In the genomic region with DNA sequence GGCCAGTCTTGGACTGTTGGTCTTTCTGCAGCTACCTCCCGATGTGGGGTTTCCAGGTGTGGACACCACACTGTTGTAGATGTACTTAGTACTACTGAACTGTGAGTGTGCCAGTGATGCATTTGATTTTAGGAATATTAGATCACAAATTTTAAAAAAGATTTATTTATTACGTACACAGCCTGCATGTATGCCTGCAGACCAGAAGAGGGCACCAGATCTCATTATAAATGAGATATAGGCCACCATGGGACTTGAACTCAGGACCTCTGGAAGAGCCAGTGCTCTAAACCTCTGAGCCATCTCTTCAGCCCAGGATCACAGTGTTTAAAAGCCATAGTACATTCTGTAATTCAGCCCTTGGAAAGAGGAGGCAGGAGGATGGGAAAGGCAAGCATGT, we compare ENCODE assay signal across 14 mouse cellular contexts. TPM values are rescaled to one million over a fixed set of nuclear protein-coding genes. Genes with fewer than 3 reads are reported as not detected.
DNase-seq lines count a peak whose midpoint lies in the region; ATAC-seq and TF ChIP-seq lines count a peak whose summit lies in the region.
"Had no signal": no experiment of that assay in that cellular context is flagged by ENCODE, and none has a peak within 500 bp of the region (broad histone marks: within the 10 kb centered on the region; RNA-seq: fewer than 3 reads in every experiment).

No protein-coding gene starts in this region.

- H3K9me3 ChIP-seq in liver, embryonic 14.5 days (ENCODE audit: control insufficient read depth, low read length) = no peaks in the 10 kb centered on the region
- no peaks in the 10 kb centered on the region for H3K9me3 ChIP-seq in liver, embryonic 12.5 days (replicated peaks)
- H3K9me3 ChIP-seq in midbrain, postnatal 0 days (ENCODE audit: low read length) = no peaks in the 10 kb centered on the region

- peaks cover 4 to 7% of the 10 kb centered on the region in 2 experiments; a peak in 3 of 4 replicates for H3K4me1 ChIP-seq in liver, embryonic 14.5 days (replicated peaks; ENCODE audit: control insufficient read depth in 2 of 2, insufficient read depth in 2 of 2, low read length in 1 of 2)
- H3K4me1 ChIP-seq in liver, embryonic 12.5 days = peaks cover 39% of the 10 kb centered on the region
- peaks cover 20% of the 10 kb centered on the region; the same call in 1 of the 2 replicates for H3K4me1 ChIP-seq in midbrain, postnatal 0 days (ENCODE audit: insufficient read depth, low read length)

- peak; percentile 67 for TF ChIP-seq CTCF in gastrocnemius, adult 2 months (IDR thresholded peaks at IDR 0.05)
- peak; percentile 55 for TF ChIP-seq CTCF in liver, embryonic 14.5 days (IDR thresholded peaks at IDR 0.05; ENCODE audit: low read depth)
- TF ChIP-seq CTCF in midbrain, postnatal 0 days (IDR thresholded peaks at IDR 0.05) = peak; percentile 69

- DNase-seq in gastrocnemius, adult 2 months = no peak
- no peak for DNase-seq in gastrocnemius, postnatal 14 days
- DNase-seq in liver, embryonic 14.5 days (ENCODE audit: low read depth in 3 of 3, low spot score in 3 of 3) = no peak
- DNase-seq in CD4-positive helper T cell, adult 2 months (ENCODE audit: low read depth, low spot score) = peak; percentile 36
- no peak for DNase-seq in midbrain, postnatal 0 days (ENCODE audit: low spot score)
- no peak for DNase-seq in kidney, adult 11 months
- DNase-seq in spleen, postnatal 36 days (ENCODE audit: low spot score in 2 of 2) = no peak
- DNase-seq: adrenal gland, postnatal 14 days; gastrocnemius, postnatal 36 days; kidney, adult 2 months; thymus, adult 18-20 months had no signal

- peaks cover 20% of the 10 kb centered on the region for H3K27me3 ChIP-seq in liver, embryonic 14.5 days (ENCODE audit: control insufficient read depth, insufficient read depth, low read length)
- peaks cover 32% of the 10 kb centered on the region for H3K27me3 ChIP-seq in liver, embryonic 12.5 days (replicated peaks)
- H3K27me3 ChIP-seq in midbrain, postnatal 0 days (ENCODE audit: insufficient read depth, low read length) = no peaks in the 10 kb centered on the region

- intact Hi-C loops in gastrocnemius, adult 2 months (cut with DNase I) = loop anchor here (5.0 kb wide), 1 partner anchor 75 kb away; no protein-coding TSS in a partner anchor
- intact Hi-C loops in gastrocnemius, postnatal 14 days (cut with DNase I; ENCODE audit: low total_unique reads) = no loop called here

- no peak for ATAC-seq in liver, embryonic 14.5 days (ENCODE audit: insufficient read depth)
- ATAC-seq in liver, embryonic 12.5 days = no peak
- no peak for ATAC-seq in midbrain, postnatal 0 days (ENCODE audit: low FRiP score)
- ATAC-seq: forebrain, embryonic 16.5 days had no signal

- no peak for TF ChIP-seq EP300 in liver, embryonic 14.5 days (IDR thresholded peaks at IDR 0.05; ENCODE audit: low read depth)

- no peak overlapping the region for H3K27ac ChIP-seq in gastrocnemius, adult 2 months
- H3K27ac ChIP-seq in liver, embryonic 14.5 days = no peak overlapping the region
- no peak overlapping the region for H3K27ac ChIP-seq in liver, embryonic 12.5 days
- peak overlapping the region; percentile 94 for H3K27ac ChIP-seq in midbrain, postnatal 0 days (ENCODE audit: low read depth, low read length)
- H3K27ac ChIP-seq: macrophage had no signal

- no peak overlapping the region for H3K4me3 ChIP-seq in gastrocnemius, adult 2 months
- H3K4me3 ChIP-seq in liver, embryonic 14.5 days (ENCODE audit: insufficient read depth in 1 of 2, low read depth in 2 of 2, low read length in 2 of 2) = no peak overlapping the region
- no peak overlapping the region for H3K4me3 ChIP-seq in liver, embryonic 12.5 days
- H3K4me3 ChIP-seq in midbrain, postnatal 0 days (ENCODE audit: low read depth, low read length) = no peak overlapping the region

- H3K36me3 ChIP-seq in liver, embryonic 14.5 days (replicated peaks; ENCODE audit: control insufficient read depth, insufficient read depth, low read depth) = no peaks in the 10 kb centered on the region
- H3K36me3 ChIP-seq in liver, embryonic 12.5 days = peaks cover 55% of the 10 kb centered on the region
- peaks cover 4% of the 10 kb centered on the region; the same call in 1 of the 2 replicates for H3K36me3 ChIP-seq in midbrain, postnatal 0 days (ENCODE audit: insufficient read depth, low read length)

- H3K9ac ChIP-seq in liver, embryonic 14.5 days (replicated peaks) = no peak overlapping the region
- H3K9ac ChIP-seq in liver, embryonic 12.5 days = no peak overlapping the region
- no peak overlapping the region for H3K9ac ChIP-seq in midbrain, postnatal 0 days (replicated peaks; ENCODE audit: low read length, poor library complexity, severe bottlenecking)

- 63% methylated on average over 2 of the region's 2 CpGs for WGBS in liver, embryonic 14.5 days (ENCODE audit: insufficient replicate concordance)
- 71% methylated on average over 2 of the region's 2 CpGs for WGBS in liver, embryonic 12.5 days (ENCODE audit: insufficient replicate concordance)
- 70% methylated on average over 2 of the region's 2 CpGs for WGBS in midbrain, postnatal 0 days

- H3K4me2 ChIP-seq in liver, embryonic 14.5 days (ENCODE audit: low read depth) = no peak overlapping the region
- no peak overlapping the region for H3K4me2 ChIP-seq in liver, embryonic 12.5 days
- peak overlapping the region; percentile 74 for H3K4me2 ChIP-seq in midbrain, postnatal 0 days (ENCODE audit: low read depth, low read length, poor library complexity, severe bottlenecking)

RNA-seq across cellular contexts. Expression of gene Strn4, which starts 3.2 kb away (rescaled TPM):
- 10 to 100 TPM; 16.2 to 16.6 TPM for total RNA-seq in gastrocnemius, adult 2 months (2021)
- total RNA-seq in gastrocnemius, postnatal 14 days (2021) = 10 to 100 TPM; 22.6 to 29.3 TPM
- polyA plus RNA-seq in liver, embryonic 14.5 days (2012; rRNA removed) = 41.3 and 43.0 TPM in 2 replicates
- 27.2 and 32.2 TPM in 2 replicates for polyA plus RNA-seq in liver, embryonic 14.5 days (2014; fragmentation: Nextera tagmentation; extraction: Ambion mirVana)
- 61.3 and 63.2 TPM in 2 replicates for polyA plus RNA-seq in liver, embryonic 12.5 days (2016; fragmentation: Nextera tagmentation; extraction: Ambion mirVana)
- total RNA-seq in midbrain, postnatal 0 days (2014; rRNA removed) = 252 and 291 TPM in 2 replicates
- 156 and 165 TPM in 2 replicates for polyA plus RNA-seq in midbrain, postnatal 0 days (2015; fragmentation: Nextera tagmentation; extraction: Ambion mirVana)

RNA-seq across cellular contexts. Expression of gene Fkrp, which starts 4.0 kb away (rescaled TPM):
- total RNA-seq in gastrocnemius, adult 2 months (2021) = 10 to 100 TPM; 51.2 to 58.3 TPM
- 10 to 100 TPM; 24.2 to 25.8 TPM for total RNA-seq in gastrocnemius, postnatal 14 days (2021)
- 5.6 and 6.6 TPM in 2 replicates for polyA plus RNA-seq in liver, embryonic 14.5 days (2012; rRNA removed)
- 7.2 and 8.9 TPM in 2 replicates for polyA plus RNA-seq in liver, embryonic 14.5 days (2014; fragmentation: Nextera tagmentation; extraction: Ambion mirVana)
- 14.9 and 16.0 TPM in 2 replicates for polyA plus RNA-seq in liver, embryonic 12.5 days (2016; fragmentation: Nextera tagmentation; extraction: Ambion mirVana)
- total RNA-seq in midbrain, postnatal 0 days (2014; rRNA removed) = 81.4 and 85.9 TPM in 2 replicates
- 50.0 and 53.5 TPM in 2 replicates for polyA plus RNA-seq in midbrain, postnatal 0 days (2015; fragmentation: Nextera tagmentation; extraction: Ambion mirVana)

RNA-seq across cellular contexts. Expression of gene Prkd2, which starts 30.2 kb away (rescaled TPM):
- 1 to 10 TPM; 3.9 to 8.2 TPM for total RNA-seq in gastrocnemius, adult 2 months (2021)
- 10 to 100 TPM in 1 of 2 experiments, 1 to 10 TPM in 1; 8.5 to 11.8 TPM for total RNA-seq in gastrocnemius, postnatal 14 days (2021)
- 2.5 and 3.2 TPM in 2 replicates for polyA plus RNA-seq in liver, embryonic 14.5 days (2012; rRNA removed)
- polyA plus RNA-seq in liver, embryonic 14.5 days (2014; fragmentation: Nextera tagmentation; extraction: Ambion mirVana) = 1.8 and 2.2 TPM in 2 replicates
- polyA plus RNA-seq in liver, embryonic 12.5 days (2016; fragmentation: Nextera tagmentation; extraction: Ambion mirVana) = 4.4 and 4.7 TPM in 2 replicates
- 3.2 and 4.9 TPM in 2 replicates for total RNA-seq in midbrain, postnatal 0 days (2014; rRNA removed)
- 3.9 TPM in 2 replicates for polyA plus RNA-seq in midbrain, postnatal 0 days (2015; fragmentation: Nextera tagmentation; extraction: Ambion mirVana)

RNA-seq across cellular contexts. Expression of gene Slc1a5, which starts 31.4 kb away (rescaled TPM):
- 10 to 100 TPM; 11.0 to 14.6 TPM for total RNA-seq in gastrocnemius, adult 2 months (2021)
- 10 to 100 TPM; 25.4 to 27.0 TPM for total RNA-seq in gastrocnemius, postnatal 14 days (2021)
- polyA plus RNA-seq in liver, embryonic 14.5 days (2012; rRNA removed) = 157 and 160 TPM in 2 replicates
- polyA plus RNA-seq in liver, embryonic 14.5 days (2014; fragmentation: Nextera tagmentation; extraction: Ambion mirVana) = 61.7 and 67.3 TPM in 2 replicates
- polyA plus RNA-seq in liver, embryonic 12.5 days (2016; fragmentation: Nextera tagmentation; extraction: Ambion mirVana) = 127 and 128 TPM in 2 replicates
- 15.2 and 20.1 TPM in 2 replicates for total RNA-seq in midbrain, postnatal 0 days (2014; rRNA removed)
- 8.9 and 9.2 TPM in 2 replicates for polyA plus RNA-seq in midbrain, postnatal 0 days (2015; fragmentation: Nextera tagmentation; extraction: Ambion mirVana)
